Mouse (Mus musculus): ENCODE measurements around the gene Itga2. TPM values are rescaled to one million over a fixed set of nuclear protein-coding genes. Genes with fewer than 3 reads are reported as not detected.

Itga2 gene
- polyA plus RNA-seq, 1 experiment from 2014 or later: 2.0 TPM

GRCm38 (mm10) chr13:114878667-114879066 lies 53.2 kb downstream of the Itga2 start:
- Histone ChIP-seq H3K9ac (ENCODE audit: low read length) (no peak overlapping the region), H3K9me3 (ENCODE audit: control insufficient read depth, low read length) (no peaks in the 10 kb centered on the region), H3K36me3 (ENCODE audit: control insufficient read depth, insufficient read depth, low read length) (no peaks in the 10 kb centered on the region), H3K27me3 (ENCODE audit: control insufficient read depth, insufficient read depth, low read length) (no peaks in the 10 kb centered on the region), H3K4me1 (ENCODE audit: control insufficient read depth in 2 of 2, insufficient read depth in 2 of 2, low read length in 2 of 2) (no peaks in the 10 kb centered on the region), H3K4me2 (ENCODE audit: low read length) (no peak overlapping the region), H3K27ac (replicated peaks in 1 of 2; ENCODE audit: control insufficient read depth in 1 of 2, insufficient read depth in 1 of 2, low read depth in 2 of 2, low read length in 2 of 2) (no peak overlapping the region), H3K4me3 (ENCODE audit: control insufficient read depth in 1 of 2, insufficient read depth in 1 of 2, low read depth in 1 of 2, low read length in 2 of 2) (no peak overlapping the region)
- no peak for ATAC-seq (ENCODE audit: insufficient number of reproducible peaks, insufficient read depth, low FRiP score, low read depth)
- 67% methylated on average over 11 of the region's 11 CpGs for WGBS

DNA sequence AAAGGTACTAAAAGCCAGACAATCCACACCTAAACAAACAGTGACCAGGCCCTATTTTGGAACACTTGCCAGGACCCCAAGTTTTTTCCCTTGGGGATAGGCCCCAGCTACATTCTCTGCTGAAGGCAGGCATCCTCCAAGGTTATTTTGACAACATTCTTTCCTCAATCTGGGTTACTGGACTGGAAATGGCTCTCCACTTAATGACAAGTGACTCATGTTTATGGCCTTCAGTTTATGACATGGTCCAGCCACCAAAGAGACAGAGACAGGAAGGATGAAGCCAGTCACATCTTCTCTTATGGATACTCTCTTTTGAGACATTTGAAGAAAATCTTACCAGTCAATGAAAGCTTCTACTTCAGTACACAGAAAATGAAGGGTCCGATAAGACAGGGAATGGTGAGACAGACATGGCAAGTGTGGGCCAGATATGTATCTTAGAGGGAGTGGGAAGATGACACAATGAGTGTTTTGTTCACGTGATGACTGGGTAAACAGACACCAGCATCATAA lies 55.8 kb downstream of the Itga2 start:
- WGBS: 75% methylated on average over 2 of the region's 2 CpGs

GRCm38 (mm10) chr13:114874738-114875137 lies 57.2 kb downstream of the Itga2 start:
- whole genome bisulfite sequencing: 92% methylated on average over 6 of the region's 6 CpGs
- H3K36me3 ChIP-seq (ENCODE audit: control insufficient read depth, insufficient read depth, low read length): no peaks in the 10 kb centered on the region
- H3K4me3 ChIP-seq (ENCODE audit: control insufficient read depth in 1 of 2, insufficient read depth in 1 of 2, low read depth in 1 of 2, low read length in 2 of 2): no peak overlapping the region
- H3K4me1 ChIP-seq (ENCODE audit: control insufficient read depth in 2 of 2, insufficient read depth in 2 of 2, low read length in 2 of 2): no peaks in the 10 kb centered on the region
- no peaks in the 10 kb centered on the region for H3K9me3 ChIP-seq (ENCODE audit: control insufficient read depth, low read length)
- no peak overlapping the region for H3K27ac ChIP-seq (replicated peaks in 1 of 2; ENCODE audit: control insufficient read depth in 1 of 2, insufficient read depth in 1 of 2, low read depth in 2 of 2, low read length in 2 of 2)
- H3K4me2 ChIP-seq (ENCODE audit: low read length): no peak overlapping the region
- no peak overlapping the region for H3K9ac ChIP-seq (ENCODE audit: low read length)
- no peaks in the 10 kb centered on the region for H3K27me3 ChIP-seq (ENCODE audit: control insufficient read depth, insufficient read depth, low read length)
- ATAC-seq (ENCODE audit: insufficient number of reproducible peaks, insufficient read depth, low FRiP score, low read depth): no peak

More for the DNA sequence above, 55.8 kb downstream of the Itga2 start:
- no peak overlapping the region for H3K4me2 ChIP-seq (ENCODE audit: low read length)
- no peaks in the 10 kb centered on the region for H3K4me1 ChIP-seq (ENCODE audit: control insufficient read depth in 2 of 2, insufficient read depth in 2 of 2, low read length in 2 of 2)
- ATAC-seq (ENCODE audit: insufficient number of reproducible peaks, insufficient read depth, low FRiP score, low read depth): no peak
- no peak overlapping the region for H3K27ac ChIP-seq (replicated peaks in 1 of 2; ENCODE audit: control insufficient read depth in 1 of 2, insufficient read depth in 1 of 2, low read depth in 2 of 2, low read length in 2 of 2)
- H3K9ac ChIP-seq (ENCODE audit: low read length): no peak overlapping the region
- H3K27me3 ChIP-seq (ENCODE audit: control insufficient read depth, insufficient read depth, low read length): no peaks in the 10 kb centered on the region
- no peak overlapping the region for H3K4me3 ChIP-seq (ENCODE audit: control insufficient read depth in 1 of 2, insufficient read depth in 1 of 2, low read depth in 1 of 2, low read length in 2 of 2)
- H3K9me3 ChIP-seq (ENCODE audit: control insufficient read depth, low read length): no peaks in the 10 kb centered on the region
- no peaks in the 10 kb centered on the region for H3K36me3 ChIP-seq (ENCODE audit: control insufficient read depth, insufficient read depth, low read length)

- no peaks in the 10 kb centered on the region for H3K36me3 ChIP-seq (ENCODE audit: control insufficient read depth, insufficient read depth, low read length)
- 89% methylated on average over 4 of the region's 4 CpGs for WGBS
Measured at GRCm38 (mm10) chr13:114857525-114857924, 74.4 kb downstream of the Itga2 start.

DNA sequence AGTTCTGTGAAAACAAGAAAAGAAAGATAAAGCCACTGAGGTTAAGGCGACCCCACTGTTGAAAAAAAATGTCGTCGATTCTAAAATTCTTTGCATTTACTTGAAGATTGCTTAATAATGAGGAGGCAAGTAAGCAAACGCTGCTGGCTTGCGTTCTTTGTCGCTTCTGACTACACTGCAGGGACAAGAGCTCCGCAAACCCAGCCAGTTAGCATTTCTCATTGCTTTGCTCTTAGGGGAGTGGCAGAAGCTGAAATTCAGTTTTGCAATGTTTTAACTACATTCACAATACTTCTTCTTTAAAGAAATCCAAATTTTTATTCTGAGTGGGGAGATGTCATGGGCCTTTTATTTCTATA lies 75.7 kb downstream of the Itga2 start:
- Histone ChIP-seq H3K36me3 (ENCODE audit: control insufficient read depth, insufficient read depth, low read length) (no peaks in the 10 kb centered on the region), H3K4me3 (ENCODE audit: control insufficient read depth in 1 of 2, insufficient read depth in 1 of 2, low read depth in 1 of 2, low read length in 2 of 2) (no peak overlapping the region; a peak in 1 of 4 replicates), H3K9me3 (ENCODE audit: control insufficient read depth, low read length) (no peaks in the 10 kb centered on the region), H3K27ac (replicated peaks in 1 of 2; ENCODE audit: control insufficient read depth in 1 of 2, insufficient read depth in 1 of 2, low read depth in 2 of 2, low read length in 2 of 2) (no peak overlapping the region), H3K9ac (ENCODE audit: low read length) (no peak overlapping the region), H3K4me1 (ENCODE audit: control insufficient read depth in 2 of 2, insufficient read depth in 2 of 2, low read length in 2 of 2) (no peaks in the 10 kb centered on the region), H3K27me3 (ENCODE audit: control insufficient read depth, insufficient read depth, low read length) (no peaks in the 10 kb centered on the region), H3K4me2 (ENCODE audit: low read length) (peak overlapping the region; percentile 48)
- WGBS: 52% methylated on average over 7 of the region's 7 CpGs
- no peak for ATAC-seq (ENCODE audit: insufficient number of reproducible peaks, insufficient read depth, low FRiP score, low read depth)

More at GRCm38 (mm10) chr13:114857525-114857924, 74.4 kb downstream of the Itga2 start:
- H3K4me1 ChIP-seq (ENCODE audit: control insufficient read depth in 2 of 2, insufficient read depth in 2 of 2, low read length in 2 of 2): no peaks in the 10 kb centered on the region
- H3K27ac ChIP-seq (replicated peaks in 1 of 2; ENCODE audit: control insufficient read depth in 1 of 2, insufficient read depth in 1 of 2, low read depth in 2 of 2, low read length in 2 of 2): no peak overlapping the region
- no peaks in the 10 kb centered on the region for H3K9me3 ChIP-seq (ENCODE audit: control insufficient read depth, low read length)
- ATAC-seq (ENCODE audit: insufficient number of reproducible peaks, insufficient read depth, low FRiP score, low read depth): no peak
- no peaks in the 10 kb centered on the region for H3K27me3 ChIP-seq (ENCODE audit: control insufficient read depth, insufficient read depth, low read length)
- no peak overlapping the region for H3K4me3 ChIP-seq (ENCODE audit: control insufficient read depth in 1 of 2, insufficient read depth in 1 of 2, low read depth in 1 of 2, low read length in 2 of 2)
- H3K9ac ChIP-seq (ENCODE audit: low read length): no peak overlapping the region
- H3K4me2 ChIP-seq (ENCODE audit: low read length): no peak overlapping the region

DNA sequence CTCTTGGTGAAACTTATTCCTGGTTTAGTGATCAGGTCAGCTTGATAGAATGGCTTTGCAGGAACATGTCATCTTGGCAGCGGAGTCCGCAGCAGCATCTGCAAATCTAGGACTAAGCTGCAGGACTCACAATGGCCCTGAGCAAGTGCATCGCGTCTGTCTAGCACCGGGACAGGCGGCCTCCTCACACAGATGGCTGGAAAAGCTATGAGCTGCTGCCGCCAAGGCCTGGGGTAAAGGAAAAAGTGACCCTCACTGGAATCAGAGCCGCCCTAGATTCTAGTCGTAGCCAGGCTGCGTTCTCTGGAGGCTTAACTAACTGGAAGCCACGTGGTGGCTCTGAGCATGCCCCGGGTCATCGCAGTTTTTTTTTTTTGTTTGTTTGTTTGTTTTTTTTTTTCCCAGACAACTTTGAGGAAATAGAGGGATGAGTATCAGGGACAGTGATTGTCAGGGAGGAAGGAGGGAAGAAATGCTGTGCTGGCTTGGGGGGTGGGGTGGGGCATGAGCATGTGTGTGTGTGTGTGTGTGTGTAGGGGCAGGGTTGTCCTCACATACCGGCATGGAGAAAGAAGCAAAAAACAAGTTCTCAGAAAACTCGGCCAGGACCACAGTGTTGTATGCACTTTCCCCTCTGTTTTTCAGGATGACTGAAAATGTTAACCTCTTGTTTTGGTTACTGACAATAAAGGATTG lies 76.2 kb downstream of the Itga2 start:
- peak overlapping the region; percentile 51; the same call in 1 of the 2 replicates for H3K9ac ChIP-seq (ENCODE audit: low read length)
- no peaks in the 10 kb centered on the region for H3K9me3 ChIP-seq (ENCODE audit: control insufficient read depth, low read length)
- H3K36me3 ChIP-seq (ENCODE audit: control insufficient read depth, insufficient read depth, low read length): no peaks in the 10 kb centered on the region

DNA sequence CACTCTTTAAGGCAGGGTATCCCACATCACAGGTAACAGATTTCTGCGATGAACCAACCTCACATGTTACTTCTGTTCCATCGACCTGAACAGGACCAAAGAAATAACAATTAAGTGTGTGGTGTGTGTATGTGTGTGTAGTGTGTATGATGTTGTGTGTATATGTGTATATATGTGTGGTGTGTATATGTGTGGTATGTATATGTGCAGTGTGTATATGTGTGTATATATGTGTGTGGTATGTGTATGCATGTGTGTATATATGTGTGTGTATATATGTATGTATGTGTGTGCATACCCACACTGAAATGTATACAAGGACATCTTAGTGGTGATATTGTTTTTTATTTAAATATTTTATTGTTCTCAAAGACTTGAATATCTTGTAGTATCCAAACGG lies 77.5 kb downstream of the Itga2 start:
- Histone ChIP-seq H3K4me3 (ENCODE audit: control insufficient read depth in 1 of 2, insufficient read depth in 1 of 2, low read depth in 1 of 2, low read length in 2 of 2) (no peak overlapping the region), H3K27me3 (ENCODE audit: control insufficient read depth, insufficient read depth, low read length) (no peaks in the 10 kb centered on the region), H3K9me3 (ENCODE audit: control insufficient read depth, low read length) (no peaks in the 10 kb centered on the region), H3K36me3 (ENCODE audit: control insufficient read depth, insufficient read depth, low read length) (no peaks in the 10 kb centered on the region), H3K9ac (ENCODE audit: low read length) (no peak overlapping the region), H3K27ac (replicated peaks in 1 of 2; ENCODE audit: control insufficient read depth in 1 of 2, insufficient read depth in 1 of 2, low read depth in 2 of 2, low read length in 2 of 2) (no peak overlapping the region), H3K4me1 (ENCODE audit: control insufficient read depth in 2 of 2, insufficient read depth in 2 of 2, low read length in 2 of 2) (no peaks in the 10 kb centered on the region), H3K4me2 (ENCODE audit: low read length) (no peak overlapping the region)
- ATAC-seq (ENCODE audit: insufficient number of reproducible peaks, insufficient read depth, low FRiP score, low read depth): no peak
- 87% methylated on average over 3 of the region's 3 CpGs for WGBS

More for the DNA sequence above, 76.2 kb downstream of the Itga2 start:
- Histone ChIP-seq H3K4me2 (ENCODE audit: low read length) (peak overlapping the region; percentile 48), H3K4me3 (ENCODE audit: control insufficient read depth in 1 of 2, insufficient read depth in 1 of 2, low read depth in 1 of 2, low read length in 2 of 2) (peak overlapping the region in 1 of 2 experiments; percentile 4; a peak in 1 of 4 replicates), H3K4me1 (ENCODE audit: control insufficient read depth in 2 of 2, insufficient read depth in 2 of 2, low read length in 2 of 2) (no peaks in the 10 kb centered on the region), H3K27ac (replicated peaks in 1 of 2; ENCODE audit: control insufficient read depth in 1 of 2, insufficient read depth in 1 of 2, low read depth in 2 of 2, low read length in 2 of 2) (no peak overlapping the region), H3K27me3 (ENCODE audit: control insufficient read depth, insufficient read depth, low read length) (no peaks in the 10 kb centered on the region)
- no peak for ATAC-seq (ENCODE audit: insufficient number of reproducible peaks, insufficient read depth, low FRiP score, low read depth)
- 17% methylated on average over 15 of the region's 15 CpGs for WGBS

GRCm38 (mm10) chr13:114854023-114854422 lies 77.9 kb downstream of the Itga2 start:
- 85% methylated on average over 6 of the region's 6 CpGs for WGBS
- Histone ChIP-seq H3K36me3 (ENCODE audit: control insufficient read depth, insufficient read depth, low read length) (no peaks in the 10 kb centered on the region), H3K27me3 (ENCODE audit: control insufficient read depth, insufficient read depth, low read length) (no peaks in the 10 kb centered on the region), H3K9me3 (ENCODE audit: control insufficient read depth, low read length) (no peaks in the 10 kb centered on the region), H3K4me1 (ENCODE audit: control insufficient read depth in 2 of 2, insufficient read depth in 2 of 2, low read length in 2 of 2) (no peaks in the 10 kb centered on the region), H3K4me2 (ENCODE audit: low read length) (no peak overlapping the region), H3K27ac (replicated peaks in 1 of 2; ENCODE audit: control insufficient read depth in 1 of 2, insufficient read depth in 1 of 2, low read depth in 2 of 2, low read length in 2 of 2) (no peak overlapping the region), H3K4me3 (ENCODE audit: control insufficient read depth in 1 of 2, insufficient read depth in 1 of 2, low read depth in 1 of 2, low read length in 2 of 2) (no peak overlapping the region), H3K9ac (ENCODE audit: low read length) (no peak overlapping the region)
- ATAC-seq (ENCODE audit: insufficient number of reproducible peaks, insufficient read depth, low FRiP score, low read depth): no peak

All from heart, embryonic 14.5 days (tissue).